In genomic region chr14:118437156-118437931, GRCm38 (mm10) we compare ENCODE assay signal across 7 mouse cellular contexts.
A peak's percentile ranks its signal among the peaks of the same experiment; 100 is the strongest.
DNase-seq lines count a peak whose midpoint lies in the region; ATAC-seq and TF ChIP-seq lines count a peak whose summit lies in the region.

No protein-coding gene starts in this region.

- no peak for TF ChIP-seq CTCF in lung, embryonic 14.5 days (IDR thresholded peaks at IDR 0.05; ENCODE audit: low read depth)

- H3K36me3 ChIP-seq in lung, embryonic 14.5 days (ENCODE audit: insufficient read depth) = no peaks in the 10 kb centered on the region
- H3K36me3 ChIP-seq in embryonic facial prominence, embryonic 12.5 days = no peaks in the 10 kb centered on the region
- H3K36me3 ChIP-seq in limb, embryonic 15.5 days = no peaks in the 10 kb centered on the region

- peak; percentile 61 for DNase-seq in lung, embryonic 14.5 days
- no peak for DNase-seq in lung, postnatal 14 days
- peak; percentile 5 to 6 for DNase-seq in heart, postnatal 36 days
- peak; percentile 70 for DNase-seq in retina, embryonic 14.5 days (ENCODE audit: low spot score)
- DNase-seq in gastrocnemius, postnatal 36 days = no peak

- intact Hi-C loops in heart, postnatal 36 days (cut with DNase I) = no loop called here
- intact Hi-C loops in gastrocnemius, postnatal 36 days (cut with DNase I) = no loop called here

- H3K9me3 ChIP-seq in lung, embryonic 14.5 days (ENCODE audit: low read depth, low read length) = no peaks in the 10 kb centered on the region
- no peaks in the 10 kb centered on the region for H3K9me3 ChIP-seq in embryonic facial prominence, embryonic 12.5 days
- no peaks in the 10 kb centered on the region for H3K9me3 ChIP-seq in limb, embryonic 15.5 days

- ATAC-seq in lung, embryonic 14.5 days (ENCODE audit: insufficient read depth) = peak; percentile 76
- peak; percentile 83 for ATAC-seq in embryonic facial prominence, embryonic 12.5 days (ENCODE audit: insufficient number of reproducible peaks, insufficient read depth, low FRiP score, low TSS enrichment)
- peak; percentile 48; the same call in 1 of the 2 replicates for ATAC-seq in limb, embryonic 15.5 days (ENCODE audit: insufficient number of reproducible peaks, low FRiP score, low TSS enrichment, low read depth)

- no peaks in the 10 kb centered on the region for H3K4me1 ChIP-seq in lung, embryonic 14.5 days (ENCODE audit: insufficient read depth)
- peaks cover 5% of the 10 kb centered on the region; the same call in 1 of the 2 replicates for H3K4me1 ChIP-seq in embryonic facial prominence, embryonic 12.5 days
- H3K4me1 ChIP-seq in limb, embryonic 15.5 days = peaks cover 15% of the 10 kb centered on the region

- H3K27ac ChIP-seq in lung, embryonic 14.5 days (ENCODE audit: low read depth) = no peak overlapping the region
- H3K27ac ChIP-seq in embryonic facial prominence, embryonic 12.5 days = no peak overlapping the region
- H3K27ac ChIP-seq in limb, embryonic 15.5 days = no peak overlapping the region

- H3K4me2 ChIP-seq in lung, embryonic 14.5 days = peak overlapping the region; percentile 87
- H3K4me2 ChIP-seq in embryonic facial prominence, embryonic 12.5 days (replicated peaks) = peak overlapping the region; percentile 89
- peak overlapping the region; percentile 90 for H3K4me2 ChIP-seq in limb, embryonic 15.5 days

- peak overlapping the region; percentile 44 for H3K4me3 ChIP-seq in lung, embryonic 14.5 days (ENCODE audit: low read depth, low read length)
- peak overlapping the region; percentile 46 for H3K4me3 ChIP-seq in embryonic facial prominence, embryonic 12.5 days
- H3K4me3 ChIP-seq in limb, embryonic 15.5 days = peak overlapping the region; percentile 42

- H3K27me3 ChIP-seq in lung, embryonic 14.5 days (ENCODE audit: insufficient read depth, low read length) = peaks cover 72% of the 10 kb centered on the region
- H3K27me3 ChIP-seq in embryonic facial prominence, embryonic 12.5 days = peaks cover 67% of the 10 kb centered on the region
- H3K27me3 ChIP-seq in limb, embryonic 15.5 days = peaks cover 89% of the 10 kb centered on the region

- WGBS in lung, embryonic 14.5 days = under 1% methylated on average over 36 of the region's 36 CpGs
- WGBS in embryonic facial prominence, embryonic 12.5 days = under 1% methylated on average over 36 of the region's 36 CpGs
- WGBS in limb, embryonic 15.5 days = under 1% methylated on average over 36 of the region's 36 CpGs

- no peak overlapping the region; the same call in 1 of the 2 replicates for H3K9ac ChIP-seq in lung, embryonic 14.5 days
- peak overlapping the region; percentile 51 for H3K9ac ChIP-seq in embryonic facial prominence, embryonic 12.5 days
- no peak overlapping the region for H3K9ac ChIP-seq in limb, embryonic 15.5 days

Comparison
In these comparisons a context has a peak if more than half of its experiments do, and no peak if none do; other contexts are left out.
1. DNase-seq: peak in lung, embryonic 14.5 days (single experiment), heart, postnatal 36 days (2 of 2) and retina, embryonic 14.5 days (single experiment); none in lung, postnatal 14 days (single experiment) and gastrocnemius, postnatal 36 days (0 of 2).
2. Peak in every context shown above with its lines, with median percentiles within 50 percentile points of each other: ATAC-seq, H3K4me2 ChIP-seq and H3K4me3 ChIP-seq.